Mouse (Mus musculus): ENCODE results near the gene Cpm. TPM values are rescaled to one million over a fixed set of nuclear protein-coding genes. Genes with fewer than 3 reads are reported as not detected.
"Not testable (repeated sequence)": the region's sequence is repeated elsewhere in the genome, so short reads cannot be mapped to it uniquely, and the experiment has no call there.

Cpm gene
- polyA plus RNA-seq, 3 experiments from 2014 or later: 14.5 to 29.9 (median 27.1) TPM

DNA sequence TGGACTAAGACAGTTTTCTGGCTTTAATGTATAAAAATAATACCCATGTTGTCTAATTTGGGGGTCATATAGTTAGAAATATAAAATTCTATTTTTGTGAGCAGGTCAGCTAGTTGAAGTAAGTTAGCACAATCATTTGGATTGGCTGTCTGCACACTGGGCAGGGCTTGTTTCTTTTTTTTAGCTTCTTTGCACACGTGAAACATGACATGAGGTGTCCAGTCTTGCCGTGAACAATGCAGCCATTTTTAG is 60.7 kb downstream of the Cpm start:
- ATAC-seq: no peak

DNA sequence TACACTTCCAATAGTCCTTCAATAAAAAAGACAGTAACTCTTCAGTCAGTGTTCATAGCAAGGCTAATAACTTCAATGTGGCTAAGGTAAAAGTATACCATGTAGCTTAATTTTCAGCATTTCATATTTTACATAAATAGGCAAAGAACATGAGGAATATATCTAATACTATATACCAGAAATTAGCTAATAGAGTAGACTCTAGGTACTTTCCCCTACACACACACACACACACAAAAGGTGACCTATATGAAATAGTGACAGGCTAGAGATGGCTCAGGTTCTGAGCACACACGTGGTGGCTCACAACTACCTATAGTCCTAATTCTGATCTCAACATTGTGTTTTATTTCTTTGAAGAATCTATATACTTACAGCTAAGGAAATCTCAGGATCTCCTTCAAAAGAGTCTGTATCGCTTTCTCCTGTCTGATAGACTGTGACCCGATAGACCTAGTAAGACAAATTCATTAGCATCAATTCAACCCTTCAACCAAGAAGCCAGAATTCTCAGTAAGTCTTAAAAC is 61.5 kb downstream of the Cpm start:
- ATAC-seq: no peak

DNA sequence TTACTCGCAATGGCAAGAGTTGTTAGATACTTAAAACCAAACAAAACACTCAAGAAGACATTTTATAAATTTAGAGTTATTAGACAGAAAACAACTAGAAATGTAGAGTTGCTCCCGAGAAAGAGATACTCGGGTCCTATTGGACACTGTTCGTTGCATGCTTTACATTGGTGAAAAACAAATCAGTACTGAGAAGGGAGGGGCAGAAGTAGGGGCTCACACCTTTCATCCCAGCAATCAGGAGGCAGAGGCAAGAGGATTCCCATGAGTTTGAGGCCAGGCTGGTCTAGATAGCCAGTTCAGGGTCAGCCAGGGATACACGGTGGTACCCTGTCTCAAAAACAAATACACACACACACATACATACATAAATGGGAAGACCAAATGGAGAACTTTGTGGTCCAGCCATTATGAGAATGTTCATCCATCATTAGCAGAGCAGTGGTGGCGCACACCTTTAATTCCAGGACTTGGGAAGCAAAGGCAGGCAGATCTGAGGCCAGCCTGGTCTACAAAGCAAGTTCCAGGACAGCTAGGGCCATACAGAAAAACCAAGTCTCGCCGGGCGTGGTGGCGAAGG is 62.2 kb downstream of the Cpm start:
- ATAC-seq: no peak

DNA sequence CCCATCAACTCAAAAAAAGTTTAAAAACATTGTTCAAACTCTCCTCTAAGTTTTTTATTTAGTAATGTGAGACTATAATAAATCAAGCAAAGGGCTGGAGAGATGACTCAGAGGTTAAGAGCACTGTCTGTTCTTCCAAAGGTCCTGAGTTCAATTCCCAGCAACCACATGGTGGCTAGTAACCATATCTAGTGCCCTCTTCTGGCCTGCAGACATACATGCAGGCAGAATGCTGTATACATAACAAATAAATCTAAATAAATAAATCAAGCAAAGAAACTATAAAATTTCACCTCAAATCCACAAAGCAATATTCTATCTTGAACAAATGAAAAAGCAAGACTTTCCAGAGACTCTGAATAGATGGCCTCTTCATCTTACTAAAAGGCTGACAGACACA is 62.9 kb downstream of the Cpm start:
- no peak for ATAC-seq

DNA sequence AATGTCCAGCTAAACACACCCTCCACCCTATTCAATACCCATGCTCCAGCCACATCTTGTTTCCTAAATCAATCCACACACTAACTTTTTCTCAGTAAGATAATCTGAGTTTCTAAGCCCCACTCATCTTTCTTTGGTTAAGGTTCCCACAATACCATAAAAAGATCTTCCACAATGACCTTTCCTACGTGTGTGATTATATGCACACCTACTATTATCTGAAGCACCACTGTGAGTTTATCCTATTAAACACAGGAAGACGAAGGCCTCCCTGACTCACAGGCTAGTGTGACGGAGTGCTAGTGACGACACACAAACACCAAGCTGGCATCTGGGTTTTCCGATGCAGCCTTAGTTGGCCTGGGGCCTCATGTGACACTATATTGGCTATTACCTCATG is 63.7 kb downstream of the Cpm start:
- no peak for ATAC-seq

DNA sequence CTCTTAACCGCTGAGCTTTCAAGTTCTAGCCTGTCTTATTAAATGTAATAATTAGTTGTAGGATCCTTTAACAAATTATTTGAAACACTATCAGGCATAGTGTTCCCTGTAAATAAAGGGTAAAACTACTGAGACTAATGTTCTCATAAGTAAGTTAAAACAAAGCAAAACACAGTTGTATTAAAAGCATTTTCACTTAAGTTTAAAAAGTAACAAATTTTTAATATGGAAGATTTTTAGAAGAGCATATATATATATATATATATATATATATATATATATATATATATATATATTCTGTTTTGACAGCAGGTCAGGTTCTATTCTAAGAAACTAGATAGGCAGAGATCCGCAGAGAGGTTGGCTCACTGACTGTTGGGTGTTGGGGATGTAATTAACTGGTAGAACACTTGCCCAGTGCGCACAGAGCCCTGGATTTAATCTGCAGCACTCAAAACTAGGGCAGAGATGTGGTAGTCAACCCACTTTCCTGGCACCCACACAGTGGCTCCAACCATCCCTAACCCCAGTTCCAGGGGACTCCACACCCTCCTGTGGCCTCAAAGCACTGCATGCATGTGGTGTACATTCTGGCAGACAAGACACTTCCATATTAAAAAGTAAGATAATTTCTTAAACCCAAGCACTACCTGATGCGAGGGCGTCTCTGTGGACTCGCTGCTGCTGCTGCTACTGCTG is 65.1 kb downstream of the Cpm start:
- no peak for ATAC-seq

DNA sequence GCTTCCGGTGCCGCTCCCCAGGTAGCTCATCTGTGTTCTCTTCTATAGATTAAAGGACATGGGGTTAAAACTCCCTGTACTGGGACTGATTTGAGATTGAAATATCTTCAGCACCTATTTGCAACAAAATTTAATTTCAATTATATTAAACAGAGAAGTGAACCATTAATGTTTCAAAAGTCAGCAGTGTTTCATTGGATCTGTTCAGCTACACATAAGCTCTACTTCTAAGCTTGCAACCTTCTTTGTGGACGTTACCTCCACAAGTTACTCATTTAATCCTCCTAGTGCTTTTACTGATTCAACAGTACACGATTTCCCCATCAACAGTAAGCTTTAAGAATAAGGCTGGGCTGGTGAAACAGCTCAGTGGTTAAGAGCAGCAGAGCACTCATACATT is 65.7 kb downstream of the Cpm start:
- ATAC-seq: no peak

DNA sequence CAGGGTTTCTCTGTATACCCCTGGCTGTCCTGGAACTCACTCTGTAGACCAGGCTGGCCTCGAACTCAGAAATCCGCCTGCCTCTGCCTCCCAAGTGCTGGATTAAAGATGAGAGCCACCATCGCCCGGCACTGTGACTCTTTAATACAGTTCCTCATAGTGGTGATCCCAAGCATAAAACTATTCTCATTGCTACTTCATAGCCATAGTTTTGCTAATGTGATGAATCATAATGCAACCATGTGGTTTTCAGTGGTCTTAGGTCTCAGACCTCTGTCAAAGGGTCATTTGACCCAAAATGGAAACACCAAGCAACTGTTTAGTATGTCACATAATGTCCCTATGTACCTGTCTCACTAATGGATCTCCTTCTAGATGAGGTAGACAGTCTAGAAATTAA is 66.3 kb downstream of the Cpm start:
- no peak for ATAC-seq

DNA sequence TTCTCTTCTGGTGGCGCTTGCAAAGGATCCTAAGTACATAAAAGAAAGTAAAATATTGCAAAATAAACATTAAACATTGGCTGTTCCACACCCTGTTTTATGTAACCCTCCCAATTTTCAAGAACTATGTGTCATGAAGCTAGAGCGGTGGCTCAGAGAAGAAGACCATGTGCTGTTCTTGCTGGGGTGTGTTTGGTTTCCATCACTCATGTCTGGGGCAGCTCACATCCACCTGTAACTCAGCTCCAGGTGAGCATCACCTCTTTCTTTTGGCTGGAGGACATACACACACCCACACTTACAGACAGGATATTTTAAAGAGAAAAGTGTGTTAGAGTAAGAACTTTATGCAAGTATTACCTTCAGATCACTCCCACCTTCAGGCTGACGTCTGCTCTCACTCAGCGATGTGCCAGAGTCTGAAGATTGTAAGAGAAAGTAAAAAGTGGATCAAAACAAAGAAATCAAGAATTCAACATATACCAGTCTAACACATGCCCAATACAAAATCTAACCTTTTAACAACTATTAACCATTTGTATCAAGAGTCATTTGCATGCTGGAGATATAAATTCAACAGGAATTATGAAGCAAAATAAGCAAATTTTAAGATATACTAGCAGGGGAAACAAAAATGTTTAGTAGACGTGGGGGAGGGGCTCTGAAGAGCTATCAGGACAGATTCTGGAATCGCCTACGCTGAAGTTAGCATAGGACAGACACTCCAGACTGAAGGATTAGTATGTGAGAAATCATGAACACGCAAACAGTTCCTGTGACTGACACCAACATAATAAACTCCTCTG is 66.9 kb downstream of the Cpm start:
- no peak for ATAC-seq

DNA sequence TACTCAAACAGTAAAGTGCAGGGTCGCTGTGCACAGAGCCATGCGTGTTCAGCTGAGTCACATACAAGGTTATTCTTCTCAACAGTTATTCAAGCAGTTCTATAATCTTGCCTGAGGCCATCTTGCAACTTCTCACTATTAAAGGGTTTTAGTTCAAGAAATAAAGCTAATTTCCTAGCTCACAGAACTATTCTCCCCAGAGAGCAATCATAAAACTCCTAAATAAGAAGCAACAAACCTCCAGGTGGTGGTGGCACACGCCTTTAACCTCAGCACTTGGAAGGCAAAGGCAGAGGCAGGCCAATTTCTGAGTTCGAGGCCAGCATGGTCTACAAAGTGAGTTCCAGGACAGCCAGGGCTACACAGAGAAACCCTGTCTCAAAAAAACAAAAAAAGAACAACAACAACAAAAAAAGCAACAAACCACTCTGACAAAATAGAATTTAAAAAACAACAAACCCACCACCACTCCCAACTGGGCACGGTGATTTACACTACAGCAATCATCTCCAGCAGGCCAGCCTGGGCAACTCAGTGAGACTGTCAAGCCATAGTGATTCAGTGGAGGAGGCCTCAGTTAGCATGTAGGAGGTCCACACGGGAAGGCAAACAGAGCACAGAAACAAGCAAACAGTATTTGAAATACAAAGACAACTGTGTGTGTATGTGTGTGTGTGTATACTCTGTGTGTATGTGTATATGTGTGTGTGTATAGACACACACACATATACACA is 67.7 kb downstream of the Cpm start:
- ATAC-seq: no peak

DNA sequence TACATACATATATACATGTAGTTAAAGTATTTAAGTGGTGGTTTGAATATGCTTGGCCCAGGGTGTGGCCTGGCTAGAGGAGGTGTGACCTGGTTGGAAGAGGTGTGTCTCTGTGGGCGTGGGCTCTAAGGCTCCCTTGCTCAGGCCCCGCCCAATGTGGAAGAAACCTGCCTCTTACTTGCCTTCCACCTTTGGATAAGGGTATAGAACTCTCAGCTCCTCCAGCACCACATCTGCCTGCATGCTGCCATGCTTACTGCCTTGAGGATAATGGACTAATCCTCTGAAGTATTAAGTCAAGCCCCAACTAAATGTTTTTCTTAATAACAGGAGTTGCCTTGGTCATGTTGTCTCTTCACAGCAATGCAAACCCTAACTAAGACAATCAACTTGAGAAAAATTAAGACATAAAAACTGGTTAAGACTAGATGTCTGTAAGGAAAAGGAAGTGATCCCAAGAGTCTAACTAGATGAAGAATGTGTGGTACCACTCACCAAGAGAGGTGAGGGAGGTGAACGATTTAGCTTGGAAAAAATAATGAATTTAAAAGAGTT is 68.3 kb downstream of the Cpm start:
- no peak for ATAC-seq

DNA sequence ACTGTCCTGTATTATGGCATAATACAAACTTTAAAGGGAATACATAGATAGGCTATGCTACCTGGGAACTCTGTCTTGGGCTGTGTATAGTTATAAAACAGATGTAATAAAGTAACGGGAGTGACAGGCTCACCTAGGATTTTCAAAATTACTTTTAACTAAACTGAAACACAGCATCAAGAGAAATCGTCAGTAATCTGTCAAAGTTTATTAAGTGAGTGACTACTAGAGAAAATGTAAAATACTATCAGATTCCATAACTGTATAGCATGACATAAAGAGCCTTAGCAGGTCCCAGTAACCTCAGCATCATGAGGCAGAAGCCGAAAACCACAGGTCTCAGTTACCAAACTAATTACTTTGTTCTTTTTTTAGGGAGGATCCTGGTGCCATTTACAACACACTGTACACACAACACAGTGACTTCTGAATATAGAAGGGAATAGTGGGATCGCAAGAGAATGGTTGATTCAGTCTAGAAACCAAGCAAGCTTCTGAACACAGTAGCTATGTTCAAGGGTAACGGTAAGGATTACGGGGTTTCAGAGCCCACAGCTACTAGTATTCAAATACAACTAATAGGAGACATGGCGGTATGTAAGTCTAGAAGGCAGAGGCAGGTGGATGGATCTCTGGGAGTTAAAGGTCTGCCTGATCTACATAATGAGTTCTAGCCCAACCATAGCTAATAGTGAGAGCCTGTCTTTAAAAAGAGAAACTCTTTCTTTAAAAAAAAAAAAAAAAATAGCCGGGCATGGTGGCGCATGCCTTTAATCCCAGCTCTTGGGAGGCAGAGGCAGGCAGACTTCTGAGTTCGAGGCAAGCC is 69.2 kb downstream of the Cpm start:
- no peak for ATAC-seq

DNA sequence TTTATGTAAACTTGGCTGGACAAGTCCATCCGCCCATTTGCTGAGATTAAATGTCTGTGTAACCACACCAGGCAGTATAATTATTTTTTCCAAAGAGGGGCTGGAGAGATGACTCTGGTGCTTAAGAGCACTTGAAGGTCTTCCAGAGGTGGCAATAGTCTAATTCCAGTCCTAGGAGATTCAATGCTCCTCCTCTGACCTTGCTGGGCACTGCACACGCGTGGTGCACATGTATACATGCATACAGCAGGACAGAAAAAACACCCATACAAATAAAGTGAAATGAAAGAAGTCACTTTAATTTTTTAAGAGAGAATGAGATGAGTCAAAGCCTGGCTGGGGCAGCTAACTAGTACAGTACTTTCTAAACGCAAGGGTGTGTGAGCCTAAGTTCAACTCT is 70.6 kb downstream of the Cpm start:
- ATAC-seq: no peak

DNA sequence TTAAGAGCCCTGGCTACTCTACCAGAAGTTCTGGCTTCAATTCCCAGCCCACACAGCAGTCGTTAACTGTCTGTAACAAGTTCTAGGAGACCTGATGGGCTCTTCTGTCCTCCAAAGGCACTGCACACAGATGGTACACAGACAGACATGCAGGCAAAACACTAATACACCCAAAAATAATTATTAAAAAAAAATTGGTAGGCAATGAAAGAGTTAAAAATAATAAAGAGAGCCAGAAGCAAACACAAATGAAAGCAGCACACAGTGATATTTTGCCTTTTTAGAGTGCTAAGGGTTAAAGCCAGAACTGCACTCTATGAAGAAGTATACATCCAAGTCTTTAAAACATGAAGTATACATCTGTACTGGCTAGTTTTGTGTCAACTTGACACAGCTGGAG is 71.2 kb downstream of the Cpm start:
- ATAC-seq: no peak

DNA sequence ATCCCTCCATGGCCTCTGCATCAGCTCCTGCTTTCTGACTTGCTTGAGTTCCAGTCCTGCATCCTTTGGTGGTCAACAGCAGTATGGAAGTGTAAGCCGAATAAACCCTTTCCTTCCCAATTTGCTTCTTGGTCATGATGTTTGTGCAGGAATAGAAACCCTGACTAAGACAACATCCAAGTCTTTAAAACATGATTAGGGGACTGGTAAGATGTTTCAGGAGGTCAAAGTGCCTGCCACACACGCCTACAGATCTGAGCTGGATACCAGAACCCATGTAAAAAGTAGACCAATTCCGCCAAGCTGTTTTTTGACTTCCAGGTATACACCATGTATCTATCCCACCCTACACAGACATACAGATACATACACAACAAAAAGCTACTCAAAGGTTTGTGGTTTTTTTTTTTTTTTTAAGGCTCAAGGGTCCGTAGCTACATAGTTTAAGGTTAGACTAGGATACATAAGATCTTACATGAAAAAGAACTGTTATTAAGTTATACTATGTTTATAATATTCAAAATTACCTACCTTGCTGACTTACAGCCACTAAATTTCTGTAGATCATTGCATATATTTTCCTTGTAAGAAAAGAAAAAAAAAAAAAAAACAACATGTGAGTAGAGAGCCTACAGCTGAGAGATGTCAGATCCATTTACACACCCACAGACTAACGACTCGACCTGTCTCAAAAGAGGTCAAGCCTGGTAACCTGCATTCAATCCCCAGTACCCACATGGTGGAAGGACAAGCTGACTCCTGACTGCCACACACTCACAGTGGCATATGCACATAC is 71.9 kb downstream of the Cpm start:
- no peak for ATAC-seq

DNA sequence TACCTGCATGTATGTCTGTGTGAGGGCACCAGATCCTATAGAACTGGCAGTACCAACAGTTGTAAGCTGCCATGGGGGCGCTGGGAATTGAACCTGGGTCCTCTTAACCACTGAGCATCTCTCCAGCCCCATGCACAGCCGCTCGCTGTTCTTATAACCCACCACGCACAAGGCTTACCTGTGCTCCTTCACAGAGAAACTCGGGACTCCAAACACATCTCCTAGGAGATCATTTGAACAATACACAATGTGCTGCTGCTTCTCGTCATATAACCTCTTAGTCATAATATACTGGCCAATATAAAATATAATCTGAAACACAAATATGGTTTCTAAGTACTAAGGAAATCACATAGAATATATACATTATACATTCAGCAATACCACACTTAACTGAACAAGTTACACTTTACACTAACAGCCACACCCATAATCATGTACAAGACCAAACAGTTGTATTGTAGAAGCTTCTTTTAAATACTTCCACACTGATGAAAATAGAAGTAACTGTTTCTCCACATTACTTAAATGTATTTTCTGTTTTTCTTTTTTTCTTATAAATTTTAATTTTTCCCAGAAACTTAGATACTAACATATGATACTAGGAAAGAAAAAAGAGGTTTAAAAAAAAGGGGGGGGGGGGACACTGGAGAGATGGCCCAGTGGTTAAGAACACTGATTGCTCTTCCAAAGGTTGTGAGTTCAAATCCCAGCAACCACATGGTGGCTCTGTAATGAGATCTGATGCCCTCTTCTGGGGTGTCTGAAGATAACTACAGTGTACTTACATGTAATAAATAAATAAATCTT is 72.9 kb downstream of the Cpm start:
- no peak for ATAC-seq

DNA sequence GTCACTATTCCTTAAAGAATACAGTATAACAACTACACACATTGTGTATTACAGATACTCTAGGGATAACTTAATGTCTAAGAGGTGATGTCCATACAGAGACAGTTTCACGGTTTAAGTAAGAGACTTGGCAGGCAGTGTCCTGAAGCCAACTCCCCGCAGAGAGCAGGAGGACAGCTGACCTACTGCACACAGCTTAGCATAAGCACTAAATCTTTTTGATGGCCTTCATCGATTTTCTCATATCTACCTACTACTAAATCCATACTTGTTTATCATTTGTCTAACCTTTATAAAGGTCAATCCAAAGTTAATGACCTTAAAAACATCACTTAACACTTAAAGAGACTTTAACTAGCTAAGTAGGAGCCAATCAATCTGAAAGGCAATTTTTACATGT is 74.2 kb downstream of the Cpm start:
- no peak for ATAC-seq

DNA sequence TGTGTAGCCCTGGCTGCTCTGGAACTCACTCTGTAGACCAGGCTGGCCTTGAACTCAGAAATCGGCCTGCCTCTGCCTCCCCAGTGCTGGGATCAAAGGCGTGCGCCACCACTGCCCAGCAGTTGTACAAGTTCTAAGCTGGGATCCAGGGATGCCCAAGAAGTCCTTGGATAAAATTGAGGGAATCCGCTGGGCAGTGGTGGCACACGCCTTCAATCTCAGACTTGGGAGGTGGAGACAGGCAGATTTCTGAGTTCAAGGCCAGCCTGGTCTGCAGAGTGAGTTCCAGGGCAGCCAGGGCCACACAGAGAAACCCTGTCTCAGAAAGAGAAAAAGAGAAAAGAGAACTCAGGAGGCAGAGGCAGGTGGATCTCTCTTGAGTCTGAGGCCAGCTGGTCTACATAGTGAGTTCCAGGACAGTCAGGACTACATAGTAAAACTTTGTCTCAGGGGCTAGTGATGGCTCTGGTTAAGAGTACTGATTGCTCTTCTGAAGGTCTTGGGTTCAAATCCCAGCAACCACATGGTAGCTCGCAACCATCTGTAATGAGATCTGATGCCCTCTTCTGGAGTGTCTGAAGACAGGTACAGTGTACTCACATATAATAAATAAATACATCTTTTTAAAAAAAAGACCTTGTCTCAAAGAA is 75.1 kb downstream of the Cpm start:
- ATAC-seq: not testable (repeated sequence)

DNA sequence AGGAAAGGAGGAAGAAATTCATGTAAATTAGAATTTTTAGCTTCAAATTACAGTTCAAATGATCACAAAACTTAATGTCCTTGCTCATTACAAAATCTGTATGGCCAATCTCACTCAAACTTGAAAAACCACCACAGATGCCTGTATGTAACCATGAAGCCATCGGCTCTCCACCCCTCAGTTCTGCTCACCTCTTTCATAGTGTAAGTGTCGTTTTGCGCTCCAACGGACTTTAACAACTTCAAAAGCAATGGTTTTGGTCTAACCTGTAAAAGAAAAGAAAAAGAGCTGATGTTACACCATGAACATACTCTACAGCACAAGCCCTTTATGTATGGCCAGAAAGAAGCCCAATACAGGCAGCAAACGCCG is 75.7 kb downstream of the Cpm start:
- no peak for ATAC-seq

DNA sequence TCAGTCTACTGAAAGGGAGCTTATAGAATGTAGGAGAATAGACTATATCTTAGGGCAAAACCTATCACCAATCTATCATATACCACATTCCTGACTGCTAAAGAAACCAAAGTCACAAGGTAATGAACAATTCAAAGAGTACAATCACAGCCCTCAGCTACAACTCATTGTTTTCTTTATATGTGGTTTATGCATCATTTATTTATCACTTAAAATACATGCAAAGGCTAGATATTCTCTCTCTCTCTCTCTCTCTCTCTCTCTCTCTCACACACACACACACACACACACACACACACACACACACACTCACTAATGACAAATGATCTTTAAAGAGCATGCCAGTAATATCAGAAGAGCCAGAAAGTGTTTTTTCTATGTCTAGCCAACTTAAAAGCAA is 76.5 kb downstream of the Cpm start:
- no peak for ATAC-seq
